Mouse (Mus musculus) limb, embryonic 15.5 days (tissue): ENCODE data around the gene Gm9789. TPM values are rescaled to one million over a fixed set of nuclear protein-coding genes. Genes with fewer than 3 reads are reported as not detected.
"Not testable (repeated sequence)": the region's sequence is repeated elsewhere in the genome, so short reads cannot be mapped to it uniquely, and the experiment has no call there.

Experiments used
- ATAC-seq: fragments of 200-750 bp; cut with Nextera tagmentation; 2 replicates; pipeline ENCODE4 v1.8.0; 2017; ENCODE audit warnings: low read depth, moderate TSS enrichment; ENCODE audit not compliant: insufficient number of reproducible peaks, low FRiP score, low TSS enrichment
- H3K27ac ChIP-seq: fragments of 300-500 bp; sonication (generic); 2 replicates; pipeline ENCODE4 v1.5.1; 2015; ENCODE audit warnings: moderate library complexity, mild to moderate bottlenecking, inconsistent platforms
- H3K27me3 ChIP-seq: fragments of 300-500 bp; sonication (generic); 2 replicates; pipeline ENCODE4 v1.6.1; 2015; ENCODE audit warnings: inconsistent platforms
- H3K36me3 ChIP-seq: fragments of 300-500 bp; sonication (generic); 2 replicates; pipeline ENCODE4 v1.6.1; 2015; ENCODE audit warnings: inconsistent platforms
- H3K4me1 ChIP-seq: fragments of 300-500 bp; sonication (generic); 2 replicates; pipeline ENCODE4 v1.6.1; 2015; ENCODE audit warnings: inconsistent platforms
- H3K4me2 ChIP-seq: fragments of 300-500 bp; sonication (generic); 2 replicates; pipeline ENCODE4 v1.6.1; 2015; ENCODE audit warnings: mild to moderate bottlenecking, inconsistent platforms
- H3K4me3 ChIP-seq: fragments of 300-500 bp; sonication (generic); 2 replicates; pipeline ENCODE4 v1.5.1; 2015; ENCODE audit warnings: mild to moderate bottlenecking, inconsistent platforms
- H3K9ac ChIP-seq: fragments of 300-500 bp; sonication (generic); 2 replicates; pipeline ENCODE4 v1.6.1; 2015; ENCODE audit warnings: inconsistent platforms
- H3K9me3 ChIP-seq: fragments of 300-500 bp; sonication (generic); 2 replicates; pipeline ENCODE4 v1.6.1; 2016; ENCODE audit warnings: inconsistent platforms
- WGBS: fragments of 180-500 bp; shearing (Covaris S2); methylation state at CpG from one replicate; pipeline ENCODE4 v1.1.7; 2015; 5-methylcytosine and 5-hydroxymethylcytosine counted together
- polyA plus RNA-seq: library from polyadenylated mRNA; unstranded; fragments of >200 nt; fragmentation: Nextera tagmentation; extraction: Ambion mirVana; gene quantifications from 2 replicates; pipeline ENCODE4 v1.2.1, GENCODE M21; 2015

The Gm9789 gene
- polyA plus RNA-seq, result not detected in 2 replicates

- Histone ChIP-seq H3K36me3 (no peaks in the 10 kb centered on the region), H3K9ac (no peak within 1 kb of the TSS), H3K4me3 (no peak within 1 kb of the TSS), H3K4me1 (no peaks in the 10 kb centered on the region), H3K9me3 (no peaks in the 10 kb centered on the region), H3K27ac (no peak within 1 kb of the TSS), H3K27me3 (no peaks in the 10 kb centered on the region), H3K4me2 (no peak within 1 kb of the TSS)
- no peak for ATAC-seq
- 84% methylated on average over 4 of the region's 4 CpGs for WGBS
These were observed at the start of gene Gm9789 for GRCm38 (mm10) chr16:89157652-89158051. Gm9789 (plus strand) TSS chr16:89157952.

- Histone ChIP-seq H3K9me3 (no peaks in the 10 kb centered on the region), H3K27ac (no peak within 1 kb of the TSS), H3K4me2 (no peak within 1 kb of the TSS), H3K9ac (no peak within 1 kb of the TSS), H3K36me3 (no peaks in the 10 kb centered on the region), H3K4me1 (no peaks in the 10 kb centered on the region), H3K4me3 (no peak within 1 kb of the TSS), H3K27me3 (no peaks in the 10 kb centered on the region)
- ATAC-seq, result no peak
- WGBS, result 95% methylated on average over 1 of the region's 1 CpGs
These were observed 17.2 kb upstream of the Gm9789 start, which contains the start of gene Gm6358 for GRCm38 (mm10) chr16:89140551-89140950. Gm6358 (plus strand) TSS chr16:89140851.

- no peak within 1 kb of the TSS for H3K4me2 ChIP-seq
- H3K9me3 ChIP-seq, result no peaks in the 10 kb centered on the region
- 81% methylated on average over 1 of the region's 1 CpGs for WGBS
- no peaks in the 10 kb centered on the region for H3K27me3 ChIP-seq
- no peak within 1 kb of the TSS for H3K4me3 ChIP-seq
- H3K9ac ChIP-seq, result no peak within 1 kb of the TSS
- no peak for ATAC-seq
- no peak within 1 kb of the TSS for H3K27ac ChIP-seq
- H3K4me1 ChIP-seq, result no peaks in the 10 kb centered on the region
- H3K36me3 ChIP-seq, result no peaks in the 10 kb centered on the region
These were observed 7.0 kb upstream of the Gm9789 start, which contains the start of gene Gm10061 for GRCm38 (mm10) chr16:89150786-89151185. Gm10061 (plus strand) TSS chr16:89151086.

GRCm38 (mm10) chr16:89169190-89169589, 11.4 kb downstream of the Gm9789 start, which contains the start of gene Gm7735:
Gm7735 (plus strand) TSS chr16:89169490.
- not testable (repeated sequence) for H3K4me1 ChIP-seq, H3K4me2 ChIP-seq, H3K4me3 ChIP-seq, ATAC-seq, H3K9ac ChIP-seq, H3K9me3 ChIP-seq, H3K36me3 ChIP-seq, H3K27ac ChIP-seq, H3K27me3 ChIP-seq

- H3K9me3 ChIP-seq, result no peaks in the 10 kb centered on the region
- no peaks in the 10 kb centered on the region for H3K27me3 ChIP-seq
- H3K4me3 ChIP-seq, result no peak within 1 kb of the TSS
- no peaks in the 10 kb centered on the region for H3K36me3 ChIP-seq
- no peak for ATAC-seq
- H3K4me2 ChIP-seq, result no peak within 1 kb of the TSS
- H3K9ac ChIP-seq, result no peak within 1 kb of the TSS
- no peaks in the 10 kb centered on the region for H3K4me1 ChIP-seq
- WGBS, result 64% methylated on average over 2 of the region's 2 CpGs
- no peak within 1 kb of the TSS for H3K27ac ChIP-seq
These were observed 16.7 kb downstream of the Gm9789 start, which contains the start of gene 1110057P08Rik for GRCm38 (mm10) chr16:89174435-89174834. 1110057P08Rik (plus strand) TSS chr16:89174735.

GRCm38 (mm10) chr16:89188621-89189020, 30.9 kb downstream of the Gm9789 start:
- no peak overlapping the region for H3K4me2 ChIP-seq
- no peaks in the 10 kb centered on the region for H3K36me3 ChIP-seq
- H3K9ac ChIP-seq, result no peak overlapping the region
- H3K27ac ChIP-seq, result no peak overlapping the region
- no peak overlapping the region for H3K4me3 ChIP-seq
- WGBS, result 76% methylated on average over 4 of the region's 4 CpGs
- no peaks in the 10 kb centered on the region for H3K27me3 ChIP-seq
- ATAC-seq, result no peak
- no peaks in the 10 kb centered on the region for H3K9me3 ChIP-seq
- no peaks in the 10 kb centered on the region for H3K4me1 ChIP-seq

- ATAC-seq, result no peak
- 73% methylated on average over 1 of the region's 1 CpGs for WGBS
- no peaks in the 10 kb centered on the region for H3K36me3 ChIP-seq
These were observed 47.8 kb downstream of the Gm9789 start, which contains the start of gene Krtap20-2 for GRCm38 (mm10) chr16:89205561-89205960. Krtap20-2 (plus strand) TSS chr16:89205861.

More at GRCm38 (mm10) chr16:89205561-89205960, 47.8 kb downstream of the Gm9789 start, which contains the start of gene Krtap20-2:
- Histone ChIP-seq H3K27me3 (no peaks in the 10 kb centered on the region), H3K4me3 (no peak within 1 kb of the TSS), H3K9ac (no peak within 1 kb of the TSS), H3K4me1 (no peaks in the 10 kb centered on the region), H3K4me2 (no peak within 1 kb of the TSS), H3K27ac (no peak within 1 kb of the TSS), H3K9me3 (no peaks in the 10 kb centered on the region)

Other genes starting within 250 kb of the Gm9789 start
- gene Krtap19-9b, start 225.7 kb upstream of the Gm9789 start, polyA plus RNA-seq, result not detected in 2 replicates
- gene Krtap16-3, start 195.1 kb upstream of the Gm9789 start, polyA plus RNA-seq, result 0.42 TPM in 1 of 2 replicates, not detected in the other
- 0.50 and 1.2 TPM in 2 replicates for gene Krtap22-2, start 147.2 kb upstream of the Gm9789 start, polyA plus RNA-seq
- gene Gm10229, start 142.7 kb upstream of the Gm9789 start, polyA plus RNA-seq, result 1.0 TPM in 1 of 2 replicates, not detected in the other
- 0.68 TPM in 1 of 2 replicates, not detected in the other for gene Krtap6-1, start 126.3 kb upstream of the Gm9789 start, polyA plus RNA-seq
- 0.65 TPM in 1 of 2 replicates, not detected in the other for gene Gm10228, start 116.5 kb upstream of the Gm9789 start, polyA plus RNA-seq
- not detected in 2 replicates for gene Krtap6-5, start 110.1 kb upstream of the Gm9789 start, polyA plus RNA-seq
- 0.64 and 2.6 TPM in 2 replicates for gene 1110025L11Rik, start 94.0 kb upstream of the Gm9789 start, polyA plus RNA-seq
- not detected in 2 replicates for gene Krtap6-3, start 73.9 kb upstream of the Gm9789 start, polyA plus RNA-seq
- gene Gm6358, start 17.1 kb upstream of the Gm9789 start, polyA plus RNA-seq, result not detected in 2 replicates
- gene Gm10061, start 6.9 kb upstream of the Gm9789 start, polyA plus RNA-seq, result not detected in 2 replicates
- not detected in 2 replicates for gene Gm7735, start 11.5 kb downstream of the Gm9789 start, polyA plus RNA-seq
- not detected in 2 replicates for gene 1110057P08Rik, start 16.8 kb downstream of the Gm9789 start, polyA plus RNA-seq
- gene Krtap20-2, start 47.9 kb downstream of the Gm9789 start, polyA plus RNA-seq, result not detected in 2 replicates
- gene Krtap21-1, start 245.9 kb downstream of the Gm9789 start, polyA plus RNA-seq, result not detected in 2 replicates